ENCODE assay signal across 12 mouse cellular contexts in genomic region chr17:58690211-58690610, GRCm38 (mm10).
DNase-seq lines count a peak whose midpoint lies in the region.
"Had no signal": no experiment of that assay in that cellular context is flagged by ENCODE, and none has a peak within 500 bp of the region (broad histone marks: within the 10 kb centered on the region; RNA-seq: fewer than 3 reads in every experiment).

No protein-coding gene starts in this region.

- peak; percentile 39 for DNase-seq in adrenal gland, adult 2 months
- no peak for DNase-seq in adrenal gland, postnatal 10 days
- peak; percentile 8 for DNase-seq in adrenal gland, postnatal 14 days
- no peak for DNase-seq in adrenal gland, postnatal 4 days (ENCODE audit: low spot score in 2 of 2)
- peak; percentile 7 to 25 for DNase-seq in adrenal gland, postnatal 36 days
- DNase-seq in frontal cortex, postnatal 10 days (ENCODE audit: low spot score in 2 of 2): no peak
- DNase-seq: cerebellum, adult 11-12 months; cerebellum, adult 2 months; cerebellum, adult 9-10 months; cerebellum, postnatal 10 days; cerebellum, postnatal 25 days; forebrain, postnatal 0 days had no signal

Comparison
In these comparisons a context has a peak if more than half of its experiments do, and no peak if none do; other contexts are left out.
1. DNase-seq: peak in adrenal gland, adult 2 months (single experiment), adrenal gland, postnatal 14 days (single experiment) and adrenal gland, postnatal 36 days (2 of 2); none in adrenal gland, postnatal 10 days (single experiment), adrenal gland, postnatal 4 days (0 of 2) and frontal cortex, postnatal 10 days (0 of 2).